Mouse (Mus musculus) cerebellum, postnatal 14 days (tissue): ENCODE data around the gene Gm10717.
A peak's percentile ranks its signal among the peaks of the same experiment; 100 is the strongest.
"Not testable (repeated sequence)": the region's sequence is repeated elsewhere in the genome, so short reads cannot be mapped to it uniquely, and the experiment has no call there.

Experiments
- DNase-seq, 2 experiments: peaks; one replicate each; pipeline ENCODE4 v3.0.0; 2021; ENCODE audit warnings: mixed read lengths in 2 of 2

Gm10717 gene

DNA sequence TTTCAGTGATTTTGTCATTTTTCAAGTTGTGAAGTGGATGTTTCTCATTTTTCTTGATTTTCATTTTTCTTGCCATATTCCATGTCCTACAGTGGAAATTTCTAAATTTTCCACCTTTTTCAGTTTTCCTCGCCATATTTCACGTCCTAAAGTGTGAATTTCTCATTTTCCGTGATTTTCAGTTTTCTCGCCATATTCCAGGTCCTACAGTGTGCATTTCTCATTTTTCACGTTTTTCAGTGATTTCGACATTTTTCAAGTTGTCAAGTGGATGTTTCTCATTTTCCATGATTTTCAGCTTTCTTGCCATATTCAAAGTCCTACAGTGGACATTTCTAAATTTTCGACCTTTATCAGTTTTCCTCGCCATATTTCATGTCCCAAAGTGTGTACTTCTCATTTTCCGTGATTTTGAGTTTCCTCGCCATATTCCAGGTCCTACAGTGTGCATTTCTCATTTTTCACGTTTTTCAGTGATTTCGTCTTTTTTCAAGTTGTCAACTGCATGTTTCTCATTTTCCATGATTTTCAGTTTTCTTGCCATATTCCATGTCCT, at the start of gene Gm10717:
Gene Gm10717, plus strand, starts transcription at position 506 of the 556 bp plus-strand sequence.
- DNase-seq: not testable (repeated sequence)

DNA sequence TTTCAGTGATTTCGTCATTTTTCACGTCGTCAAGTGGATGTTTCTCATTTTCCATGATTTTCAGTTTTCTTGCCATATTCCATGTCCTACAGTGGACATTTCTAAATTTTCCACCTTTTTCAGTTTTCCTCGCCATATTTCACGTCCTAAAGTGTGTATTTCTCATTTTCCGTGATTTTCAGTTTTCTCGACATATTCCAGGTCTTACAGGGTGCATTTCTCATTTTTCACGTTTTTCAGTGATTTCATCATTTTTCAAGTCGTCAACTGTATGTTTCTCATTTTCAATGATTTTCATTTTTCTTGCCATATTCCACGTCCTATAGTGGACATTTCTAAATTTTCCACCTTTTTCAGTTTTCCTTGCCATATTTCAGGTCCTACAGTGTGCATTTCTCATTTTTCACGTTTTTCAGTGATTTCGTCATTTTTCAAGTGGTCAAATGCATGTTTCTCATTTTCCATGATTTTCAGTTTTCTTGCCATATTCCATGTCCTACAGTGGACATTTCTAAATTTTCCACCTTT, 24.7 kb upstream of the Gm10717 start, which contains the start of gene Gm10722:
Gene Gm10722, plus strand, starts transcription at position 478 of the 528 bp plus-strand sequence.
- not testable (repeated sequence) for DNase-seq

DNA sequence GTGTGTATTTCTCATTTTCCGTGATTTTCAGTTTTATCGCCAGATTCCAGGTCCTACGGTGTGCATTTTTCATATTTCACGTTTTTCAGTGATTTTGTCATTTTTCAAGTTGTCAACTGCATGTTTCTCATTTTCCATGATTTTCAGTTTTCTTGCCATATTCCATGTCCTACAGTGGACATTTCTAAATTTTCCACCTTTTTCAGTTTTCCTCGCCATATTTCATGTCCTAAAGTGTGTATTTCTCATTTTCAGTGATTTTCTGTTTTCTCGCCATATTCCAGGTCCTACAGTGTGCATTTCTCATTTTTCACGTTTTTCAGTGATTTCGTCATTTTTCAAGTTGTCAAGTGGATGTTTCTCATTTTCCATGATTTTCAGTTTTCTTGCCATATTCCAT, 24.2 kb upstream of the Gm10717 start:
- not testable (repeated sequence) for DNase-seq

DNA sequence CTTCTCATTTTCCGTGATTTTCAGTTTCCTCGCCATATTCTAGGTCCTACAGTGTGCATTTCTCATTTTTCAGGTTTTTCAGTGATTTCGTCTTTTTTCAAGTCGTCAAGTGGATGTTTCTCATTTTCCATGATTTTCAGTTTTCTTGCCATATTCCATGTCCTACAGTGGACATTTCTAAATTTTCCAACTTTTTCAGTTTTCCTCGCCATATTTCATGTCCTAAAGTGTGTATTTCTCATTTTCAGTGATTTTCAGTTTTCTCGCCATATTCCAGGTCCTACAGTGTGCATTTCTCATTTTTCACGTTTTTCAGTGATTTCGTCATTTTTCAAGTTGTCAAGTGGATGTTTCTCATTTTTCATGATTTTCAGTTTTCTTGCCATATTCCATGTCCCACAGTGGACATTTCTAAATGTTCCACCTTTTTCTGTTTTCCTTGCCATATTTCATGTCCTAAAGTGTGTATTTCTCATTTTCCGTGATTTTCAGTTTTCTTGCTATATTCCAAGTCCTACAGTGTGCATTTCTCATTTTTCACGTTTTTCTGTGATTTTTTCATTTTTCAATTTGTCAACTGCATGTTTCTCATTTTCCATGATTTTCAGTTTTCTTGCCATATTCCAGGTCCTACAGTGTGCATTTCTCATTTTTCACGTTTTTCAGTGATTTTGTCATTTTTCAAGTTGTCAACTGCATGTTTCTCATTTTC, 23.1 kb upstream of the Gm10717 start:
- DNase-seq: peak; percentile 85 to 99

DNA sequence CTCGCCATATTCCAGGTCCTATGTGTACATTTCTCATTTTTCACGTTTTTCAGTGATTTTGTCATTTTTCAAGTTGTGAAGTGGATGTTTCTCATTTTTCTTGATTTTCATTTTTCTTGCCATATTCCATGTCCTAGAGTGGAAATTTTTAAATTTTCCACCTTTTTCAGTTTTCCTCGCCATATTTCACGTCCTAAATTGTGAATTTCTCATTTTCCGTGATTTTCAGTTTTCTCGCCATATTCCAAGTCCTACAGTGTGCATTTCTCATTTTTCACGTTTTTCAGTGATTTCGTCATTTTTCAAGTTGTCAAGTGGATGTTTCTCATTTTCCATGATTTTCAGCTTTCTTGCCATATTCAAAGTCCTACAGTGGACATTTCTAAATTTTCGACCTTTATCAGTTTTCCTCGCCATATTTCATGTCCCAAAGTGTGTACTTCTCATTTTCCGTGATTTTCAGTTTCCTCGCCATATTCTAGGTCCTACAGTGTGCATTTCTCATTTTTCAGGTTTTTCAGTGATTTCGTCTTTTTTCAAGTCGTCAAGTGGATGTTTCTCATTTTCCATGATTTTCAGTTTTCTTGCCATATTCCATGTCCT, 22.3 kb upstream of the Gm10717 start, which contains the start of gene Gm11168:
Gene Gm11168, plus strand, starts transcription at position 553 of the 603 bp plus-strand sequence.
- peak in 1 of 2 experiments; percentile 3 for DNase-seq

DNA sequence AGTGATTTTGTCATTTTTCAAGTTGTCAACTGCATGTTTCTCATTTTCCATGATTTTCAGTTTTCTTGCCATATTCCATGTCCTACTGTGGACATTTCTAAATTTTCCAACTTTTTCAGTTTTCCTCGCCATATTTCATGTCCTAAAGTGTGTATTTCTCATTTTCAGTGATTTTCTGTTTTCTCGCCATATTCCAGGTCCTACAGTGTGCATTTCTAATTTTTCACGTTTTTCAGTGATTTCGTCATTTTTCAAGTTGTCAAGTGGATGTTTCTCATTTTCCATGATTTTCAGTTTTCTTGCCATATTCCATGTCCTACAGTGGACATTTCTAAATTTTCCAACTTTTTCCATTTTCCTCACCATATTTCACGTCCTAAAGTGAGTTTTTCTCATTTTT, 19.0 kb upstream of the Gm10717 start:
- not testable (repeated sequence) for DNase-seq

DNA sequence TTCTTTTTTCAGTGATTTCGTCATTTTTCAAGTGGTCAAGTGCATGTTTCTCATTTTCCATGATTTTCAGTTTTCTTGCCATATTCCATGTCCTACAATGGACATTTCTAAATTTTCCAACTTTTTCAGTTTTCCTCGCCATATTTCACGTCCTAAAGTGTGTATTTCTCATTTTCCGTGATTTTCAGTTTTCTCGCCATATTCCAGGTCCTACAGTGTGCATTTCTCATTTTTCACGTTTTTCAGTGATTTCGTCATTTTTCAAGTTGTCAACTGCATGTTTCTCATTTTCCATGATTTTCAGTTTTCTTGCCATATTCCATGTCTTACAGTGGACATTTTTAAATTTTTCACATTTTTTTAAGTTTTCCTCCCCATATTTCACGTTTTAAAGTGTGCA, 18.6 kb upstream of the Gm10717 start:
- not testable (repeated sequence) for DNase-seq

DNA sequence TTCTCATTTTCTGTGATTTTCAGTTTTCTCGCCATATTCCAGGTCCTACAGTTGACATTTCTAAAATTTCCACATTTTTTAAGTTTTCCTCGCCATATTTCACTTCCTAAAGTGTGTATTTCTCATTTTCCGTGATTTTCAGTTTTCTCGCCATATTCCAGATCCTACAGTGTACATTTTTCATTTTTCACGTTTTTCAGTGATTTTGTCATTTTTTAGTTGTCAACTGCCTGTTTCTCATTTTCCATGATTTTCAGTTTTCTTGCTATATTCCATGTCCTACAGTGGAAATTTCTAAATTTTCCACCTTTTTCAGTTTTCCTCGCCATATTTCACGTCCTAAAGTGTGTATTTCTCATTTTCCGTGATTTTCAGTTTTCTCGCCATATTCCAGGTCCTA, 17.9 kb upstream of the Gm10717 start:
- DNase-seq: peak in 1 of 2 experiments; percentile 4

DNA sequence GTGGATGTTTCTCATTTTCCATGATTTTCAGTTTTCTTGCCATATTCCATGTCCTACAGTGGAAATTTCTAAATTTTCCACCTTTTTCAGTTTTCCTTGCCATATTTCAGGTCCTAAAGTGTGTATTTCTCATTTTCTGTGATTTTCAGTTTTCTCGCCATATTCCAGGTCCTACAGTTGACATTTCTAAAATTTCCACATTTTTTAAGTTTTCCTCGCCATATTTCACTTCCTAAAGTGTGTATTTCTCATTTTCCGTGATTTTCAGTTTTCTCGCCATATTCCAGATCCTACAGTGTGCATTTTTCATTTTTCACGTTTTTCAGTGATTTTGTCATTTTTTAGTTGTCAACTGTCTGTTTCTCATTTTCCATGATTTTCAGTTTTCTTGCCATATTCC, 15.9 kb upstream of the Gm10717 start:
- not testable (repeated sequence) for DNase-seq

DNA sequence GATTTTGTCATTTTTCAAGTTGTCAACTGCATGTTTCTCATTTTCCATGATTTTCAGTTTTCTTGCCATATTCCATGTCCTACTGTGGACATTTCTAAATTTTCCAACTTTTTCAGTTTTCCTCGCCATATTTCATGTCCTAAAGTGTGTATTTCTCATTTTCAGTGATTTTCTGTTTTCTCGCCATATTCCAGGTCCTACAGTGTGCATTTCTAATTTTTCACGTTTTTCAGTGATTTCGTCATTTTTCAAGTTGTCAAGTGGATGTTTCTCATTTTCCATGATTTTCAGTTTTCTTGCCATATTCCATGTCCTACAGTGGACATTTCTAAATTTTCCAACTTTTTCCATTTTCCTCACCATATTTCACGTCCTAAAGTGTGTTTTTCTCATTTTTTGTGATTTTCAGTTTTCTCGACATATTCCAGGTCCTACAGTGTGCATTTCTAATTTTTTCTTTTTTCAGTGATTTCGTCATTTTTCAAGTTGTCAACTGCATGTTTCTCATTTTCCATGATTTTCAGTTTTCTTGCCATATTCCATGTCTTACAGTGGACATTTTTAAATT, 13.1 kb upstream of the Gm10717 start:
- DNase-seq: not testable (repeated sequence)

DNA sequence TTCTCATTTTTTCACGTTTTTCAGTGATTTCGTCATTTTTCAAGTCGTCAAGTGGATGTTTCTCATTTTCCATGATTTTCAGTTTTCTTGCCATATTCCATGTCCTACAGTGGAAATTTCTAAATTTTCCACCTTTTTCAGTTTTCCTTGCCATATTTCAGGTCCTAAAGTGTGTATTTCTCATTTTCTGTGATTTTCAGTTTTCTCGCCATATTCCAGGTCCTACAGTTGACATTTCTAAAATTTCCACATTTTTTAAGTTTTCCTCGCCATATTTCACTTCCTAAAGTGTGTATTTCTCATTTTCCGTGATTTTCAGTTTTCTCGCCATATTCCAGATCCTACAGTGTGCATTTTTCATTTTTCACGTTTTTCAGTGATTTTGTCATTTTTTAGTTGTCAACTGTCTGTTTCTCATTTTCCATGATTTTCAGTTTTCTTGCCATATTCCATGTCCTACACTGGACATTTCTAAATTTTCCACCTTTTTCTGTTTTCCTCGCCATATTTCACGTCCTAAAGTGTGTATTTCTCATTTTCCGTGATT, 12.4 kb upstream of the Gm10717 start, which contains the start of gene Gm10721:
Gene Gm10721, plus strand, starts transcription at position 408 of the 547 bp plus-strand sequence.
- not testable (repeated sequence) for DNase-seq

DNA sequence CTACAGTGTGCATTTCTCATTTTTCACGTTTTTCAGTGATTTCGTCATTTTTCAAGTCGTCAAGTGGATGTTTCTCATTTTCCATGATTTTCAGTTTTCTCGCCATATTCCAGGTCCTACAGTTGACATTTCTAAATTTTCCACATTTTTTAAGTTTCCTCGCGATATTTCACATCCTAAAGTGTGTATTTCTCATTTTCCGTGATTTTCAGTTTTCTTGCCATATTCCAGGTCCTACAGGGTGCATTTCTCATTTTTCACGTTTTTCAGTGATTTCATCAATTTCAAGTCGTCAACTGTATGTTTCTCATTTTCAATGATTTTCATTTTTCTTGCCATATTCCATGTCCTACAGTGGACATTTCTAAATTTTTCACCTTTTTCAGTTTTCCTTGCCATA, 9.9 kb upstream of the Gm10717 start, which contains the start of gene Gm10720:
Gene Gm10720, plus strand, starts transcription at position 301 of the 400 bp plus-strand sequence.
- DNase-seq: not testable (repeated sequence)

DNA sequence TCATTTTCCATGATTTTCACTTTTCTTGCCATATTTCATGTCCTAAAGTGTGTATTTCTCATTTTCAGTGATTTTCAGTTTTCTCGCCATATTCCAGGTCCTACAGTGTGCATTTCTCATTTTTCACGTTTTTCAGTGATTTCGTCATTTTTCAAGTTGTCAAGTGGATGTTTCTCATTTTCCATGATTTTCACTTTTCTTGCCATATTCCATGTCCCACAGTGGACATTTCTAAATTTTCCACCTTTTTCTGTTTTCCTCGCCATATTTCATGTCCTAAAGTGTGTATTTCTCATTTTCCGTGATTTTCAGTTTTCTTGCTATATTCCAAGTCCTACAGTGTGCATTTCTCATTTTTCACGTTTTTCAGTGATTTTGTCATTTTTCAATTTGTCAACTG, 9.3 kb upstream of the Gm10717 start:
- DNase-seq: peak in 1 of 2 experiments; percentile 2

DNA sequence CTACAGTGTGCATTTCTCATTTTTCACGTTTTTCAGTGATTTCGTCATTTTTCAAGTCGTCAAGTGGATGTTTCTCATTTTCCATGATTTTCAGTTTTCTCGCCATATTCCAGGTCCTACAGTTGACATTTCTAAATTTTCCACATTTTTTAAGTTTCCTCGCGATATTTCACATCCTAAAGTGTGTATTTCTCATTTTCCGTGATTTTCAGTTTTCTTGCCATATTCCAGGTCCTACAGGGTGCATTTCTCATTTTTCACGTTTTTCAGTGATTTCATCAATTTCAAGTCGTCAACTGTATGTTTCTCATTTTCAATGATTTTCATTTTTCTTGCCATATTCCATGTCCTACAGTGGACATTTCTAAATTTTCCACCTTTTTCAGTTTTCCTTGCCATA, 8.1 kb upstream of the Gm10717 start, which contains the start of gene Gm10719:
Gene Gm10719, plus strand, starts transcription at position 301 of the 400 bp plus-strand sequence.
- DNase-seq: not testable (repeated sequence)

DNA sequence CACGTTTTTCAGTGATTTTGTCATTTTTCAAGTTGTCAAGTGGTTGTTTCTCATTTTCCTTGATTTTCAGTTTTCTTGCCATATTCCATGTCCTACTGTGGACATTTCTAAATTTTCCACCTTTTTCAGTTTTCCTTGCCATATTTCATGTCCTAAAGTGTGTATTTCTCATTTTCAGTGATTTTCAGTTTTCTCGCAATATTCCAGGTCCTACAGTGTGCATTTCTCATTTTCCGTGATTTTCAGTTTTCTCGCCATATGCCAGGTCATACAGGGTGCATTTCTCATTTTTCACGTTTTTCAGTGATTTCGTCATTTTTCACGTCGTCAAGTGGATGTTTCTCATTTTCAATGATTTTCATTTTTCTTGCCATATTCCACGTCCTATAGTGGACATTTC, 6.3 kb upstream of the Gm10717 start:
- DNase-seq: peak; percentile 79 to 93

DNA sequence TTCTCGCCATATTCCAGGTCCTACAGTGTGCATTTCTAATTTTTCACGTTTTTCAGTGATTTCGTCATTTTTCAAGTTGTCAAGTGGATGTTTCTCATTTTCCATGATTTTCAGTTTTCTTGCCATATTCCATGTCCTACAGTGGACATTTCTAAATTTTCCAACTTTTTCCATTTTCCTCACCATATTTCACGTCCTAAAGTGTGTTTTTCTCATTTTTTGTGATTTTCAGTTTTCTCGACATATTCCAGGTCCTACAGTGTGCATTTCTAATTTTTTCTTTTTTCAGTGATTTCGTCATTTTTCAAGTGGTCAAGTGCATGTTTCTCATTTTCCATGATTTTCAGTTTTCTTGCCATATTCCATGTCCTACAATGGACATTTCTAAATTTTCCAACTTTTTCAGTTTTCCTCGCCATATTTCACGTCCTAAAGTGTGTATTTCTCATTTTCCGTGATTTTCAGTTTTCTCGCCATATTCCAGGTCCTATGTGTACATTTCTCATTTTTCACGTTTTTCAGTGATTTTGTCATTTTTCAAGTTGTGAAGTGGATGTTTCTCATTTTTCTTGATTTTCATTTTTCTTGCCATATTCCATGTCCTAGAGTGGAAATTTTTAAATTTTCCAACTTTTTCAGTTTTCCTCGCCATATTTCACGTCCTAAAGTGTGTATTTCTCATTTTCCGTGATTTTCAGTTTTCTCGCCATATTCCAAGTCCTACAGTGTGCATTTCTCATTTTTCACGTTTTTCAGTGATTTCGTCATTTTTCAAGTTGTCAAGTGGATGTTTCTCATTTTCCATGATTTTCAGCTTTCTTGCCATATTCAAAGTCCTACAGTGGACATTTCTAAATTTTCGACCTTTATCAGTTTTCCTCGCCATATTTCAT, 5.1 kb upstream of the Gm10717 start:
- DNase-seq: peak; percentile 46 to 79

DNA sequence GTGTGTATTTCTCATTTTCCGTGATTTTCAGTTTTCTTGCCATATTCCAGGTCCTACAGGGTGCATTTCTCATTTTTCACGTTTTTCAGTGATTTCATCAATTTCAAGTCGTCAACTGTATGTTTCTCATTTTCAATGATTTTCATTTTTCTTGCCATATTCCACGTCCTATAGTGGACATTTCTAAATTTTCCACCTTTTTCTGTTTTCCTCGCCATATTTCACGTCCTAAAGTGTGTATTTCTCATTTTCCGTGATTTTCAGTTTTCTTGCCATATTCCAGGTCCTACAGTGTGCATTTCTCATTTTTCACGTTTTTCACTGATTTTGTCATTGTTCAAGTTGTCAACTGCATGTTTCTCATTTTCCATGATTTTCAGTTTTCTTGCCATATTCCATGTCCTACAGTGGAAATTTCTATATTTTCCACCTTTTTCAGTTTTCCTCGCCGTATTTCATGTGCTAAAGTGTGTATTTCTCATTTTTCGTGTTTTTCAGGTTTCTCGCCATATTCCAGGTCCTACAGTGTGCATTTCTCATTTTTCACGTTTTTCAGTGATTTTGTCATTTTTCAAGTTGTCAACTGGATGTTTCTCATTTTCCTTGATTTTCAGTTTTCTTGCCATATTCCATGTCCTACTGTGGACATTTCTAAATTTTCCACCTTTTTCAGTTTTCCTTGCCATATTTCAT, 2.8 kb upstream of the Gm10717 start:
- DNase-seq: not testable (repeated sequence)

DNA sequence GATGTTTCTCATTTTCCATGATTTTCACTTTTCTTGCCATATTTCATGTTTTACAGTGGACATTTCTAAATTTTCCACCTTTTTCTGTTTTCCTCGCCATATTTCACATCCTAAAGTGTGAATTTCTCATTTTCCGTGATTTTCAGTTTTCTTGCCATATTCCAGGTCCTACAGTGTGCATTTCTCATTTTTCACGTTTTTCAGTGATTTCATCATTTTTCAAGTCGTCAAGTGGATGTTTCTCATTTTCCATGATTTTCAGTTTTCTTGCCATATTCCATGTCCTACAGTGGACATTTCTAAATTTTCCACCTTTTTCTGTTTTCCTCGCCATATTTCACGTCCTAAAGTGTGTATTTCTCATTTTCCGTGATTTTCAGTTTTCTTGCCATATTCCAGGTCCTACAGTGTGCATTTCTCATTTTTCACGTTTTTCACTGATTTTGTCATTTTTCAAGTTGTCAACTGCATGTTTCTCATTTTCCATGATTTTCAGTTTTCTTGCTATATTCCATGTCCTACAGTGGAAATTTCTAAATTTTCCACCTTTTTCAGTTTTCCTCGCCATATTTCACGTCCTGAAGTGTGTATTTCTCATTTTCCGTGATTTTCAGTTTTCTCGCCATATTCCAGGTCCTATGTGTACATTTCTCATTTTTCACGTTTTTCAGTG, 1.8 kb upstream of the Gm10717 start, which contains the start of gene Gm10718:
Gene Gm10718, plus strand, starts transcription at position 236 of the 673 bp plus-strand sequence.
- peak in 1 of 2 experiments; percentile 3 for DNase-seq

DNA sequence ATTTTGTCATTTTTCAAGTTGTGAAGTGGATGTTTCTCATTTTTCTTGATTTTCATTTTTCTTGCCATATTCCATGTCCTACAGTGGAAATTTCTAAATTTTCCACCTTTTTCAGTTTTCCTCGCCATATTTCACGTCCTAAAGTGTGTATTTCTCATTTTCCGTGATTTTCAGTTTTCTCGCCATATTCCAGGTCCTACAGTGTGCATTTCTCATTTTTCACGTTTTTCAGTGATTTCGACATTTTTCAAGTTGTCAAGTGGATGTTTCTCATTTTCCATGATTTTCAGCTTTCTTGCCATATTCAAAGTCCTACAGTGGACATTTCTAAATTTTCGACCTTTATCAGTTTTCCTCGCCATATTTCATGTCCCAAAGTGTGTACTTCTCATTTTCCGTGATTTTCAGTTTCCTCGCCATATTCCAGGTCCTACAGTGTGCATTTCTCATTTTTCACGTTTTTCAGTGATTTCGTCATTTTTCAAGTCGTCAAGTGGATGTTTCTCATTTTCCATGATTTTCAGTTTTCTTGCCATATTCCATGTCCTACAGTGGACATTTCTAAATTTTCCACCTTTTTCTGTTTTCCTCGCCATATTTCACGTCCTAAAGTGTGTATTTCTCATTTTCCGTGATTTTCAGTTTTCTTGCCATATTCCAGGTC, 1.1 kb upstream of the Gm10717 start:
- DNase-seq: not testable (repeated sequence)
